In genomic region chr16:20668013-20668412, GRCm38 (mm10) we compare ENCODE assay signal across 8 mouse cellular contexts. TPM values are rescaled to one million over a fixed set of nuclear protein-coding genes. Genes with fewer than 3 reads are reported as not detected.
DNase-seq lines count a peak whose midpoint lies in the region; ATAC-seq and TF ChIP-seq lines count a peak whose summit lies in the region.
"Not testable (repeated sequence)": the region's sequence is repeated elsewhere in the genome, so short reads cannot be mapped to it uniquely, and the experiment has no call there.

Gene Eif4g1, plus strand, starts transcription at chr16:20668313.

- not testable (repeated sequence) for DNase-seq in G1E (ENCODE audit: low spot score); embryonic facial prominence, embryonic 11.5 days (ENCODE audit: low spot score); gastrocnemius, adult 8-10 months (ENCODE audit: low spot score in 2 of 2); heart, postnatal 14 days; limb, embryonic 11.5 days (ENCODE audit: low spot score)

- H3K4me2 ChIP-seq in embryonic facial prominence, embryonic 11.5 days (ENCODE audit: low read depth, low read length); kidney, embryonic 15.5 days; limb, embryonic 11.5 days (ENCODE audit: low read depth, severe bottlenecking): not testable (repeated sequence)

- H3K27me3 ChIP-seq in G1E (ENCODE audit: insufficient read depth, low read length); embryonic facial prominence, embryonic 11.5 days (ENCODE audit: control insufficient read depth, insufficient read depth, low read length); kidney, embryonic 15.5 days; limb, embryonic 11.5 days (ENCODE audit: control insufficient read depth, insufficient read depth, low read length); megakaryocyte, embryonic 14.5 days (replicated peaks); small intestine, adult 2 months (ENCODE audit: control insufficient read depth, insufficient read depth, low read length): not testable (repeated sequence)

- peaks cover 10% of the 10 kb centered on the region for H3K4me1 ChIP-seq in G1E (ENCODE audit: insufficient read depth, low read depth, low read length)
- not testable (repeated sequence) for H3K4me1 ChIP-seq in embryonic facial prominence, embryonic 11.5 days (ENCODE audit: control insufficient read depth, insufficient read depth, low read length); kidney, embryonic 15.5 days; limb, embryonic 11.5 days (ENCODE audit: control insufficient read depth, insufficient read depth, low read length); megakaryocyte, embryonic 14.5 days; small intestine, adult 2 months (ENCODE audit: control insufficient read depth, insufficient read depth, insufficient read length, low read length)

- H3K9me3 ChIP-seq in G1E (replicated peaks); embryonic facial prominence, embryonic 11.5 days (replicated peaks; ENCODE audit: control insufficient read depth, low read length); kidney, embryonic 15.5 days (replicated peaks); limb, embryonic 11.5 days (ENCODE audit: control insufficient read depth, low read length); megakaryocyte, embryonic 14.5 days: not testable (repeated sequence)

- not testable (repeated sequence) for H3K4me3 ChIP-seq in G1E (ENCODE audit: low read depth, low read length); embryonic facial prominence, embryonic 11.5 days (ENCODE audit: low read depth, low read length); kidney, embryonic 15.5 days (replicated peaks); limb, embryonic 11.5 days (ENCODE audit: low read depth, low read length); megakaryocyte, embryonic 14.5 days (replicated peaks); small intestine, adult 2 months (ENCODE audit: low read depth, low read length)

- not testable (repeated sequence) for TF ChIP-seq POLR2A in small intestine, adult 2 months (IDR thresholded peaks at IDR 0.05; ENCODE audit: low read depth, low read length)

- not testable (repeated sequence) for H3K27ac ChIP-seq in embryonic facial prominence, embryonic 11.5 days (replicated peaks; ENCODE audit: low read depth, low read length); kidney, embryonic 15.5 days; limb, embryonic 11.5 days (replicated peaks; ENCODE audit: low read depth, low read length); small intestine, adult 2 months (ENCODE audit: insufficient read depth, low read depth, low read length)

- not testable (repeated sequence) for H3K9ac ChIP-seq in embryonic facial prominence, embryonic 11.5 days (replicated peaks; ENCODE audit: low read length); kidney, embryonic 15.5 days; limb, embryonic 11.5 days (ENCODE audit: low read length)

- peaks cover 26% of the 10 kb centered on the region for H3K36me3 ChIP-seq in G1E (replicated peaks)
- H3K36me3 ChIP-seq in embryonic facial prominence, embryonic 11.5 days (replicated peaks; ENCODE audit: control insufficient read depth, insufficient read depth, low read depth, low read length); limb, embryonic 11.5 days (ENCODE audit: control insufficient read depth, insufficient read depth, low read length); small intestine, adult 2 months (ENCODE audit: control insufficient read depth, insufficient read depth, low read length): not testable (repeated sequence)
- peaks cover 24% of the 10 kb centered on the region for H3K36me3 ChIP-seq in kidney, embryonic 15.5 days
- peaks cover 17% of the 10 kb centered on the region for H3K36me3 ChIP-seq in megakaryocyte, embryonic 14.5 days (replicated peaks; ENCODE audit: low read length)

- not testable (repeated sequence) for ATAC-seq in G1E (ENCODE audit: extremely low read depth, insufficient number of reproducible peaks, low FRiP score, poor library complexity, severe bottlenecking); embryonic facial prominence, embryonic 11.5 days (replicated peaks; ENCODE audit: insufficient number of reproducible peaks, low FRiP score, low TSS enrichment, low read depth); kidney, embryonic 15.5 days (replicated peaks; ENCODE audit: low FRiP score); limb, embryonic 11.5 days (ENCODE audit: insufficient number of reproducible peaks, low FRiP score, low TSS enrichment, low read depth)

- TF ChIP-seq CTCF in G1E (IDR thresholded peaks at IDR 0.05; ENCODE audit: low read depth, low read length); small intestine, adult 2 months (IDR thresholded peaks at IDR 0.05; ENCODE audit: extremely low read depth, insufficient read length, insufficient replicate concordance, low read depth, low read length): not testable (repeated sequence)

- WGBS in embryonic facial prominence, embryonic 11.5 days: 100% methylated on average over 5 of the region's 6 CpGs
- WGBS in kidney, embryonic 15.5 days: 94% methylated on average over 6 of the region's 6 CpGs
- 96% methylated on average over 5 of the region's 6 CpGs for WGBS in limb, embryonic 11.5 days
- whole genome bisulfite sequencing in small intestine, adult 2 months: 100% methylated on average over 5 of the region's 6 CpGs

- intact Hi-C loops in heart, postnatal 14 days (cut with DNase I): not testable (repeated sequence)

RNA-seq across cellular contexts. Expression of gene Eif4g1, which starts in this region (rescaled TPM):
- total RNA-seq in G1E (2014; fragmentation: Nextera tagmentation) (325 and 411 TPM in 2 replicates), G1E (2017) (257 and 270 TPM in 2 replicates)
- polyA plus RNA-seq in G1E (2012): 957 and 1,213 TPM in 2 replicates
- 156 TPM in 2 replicates for polyA plus RNA-seq in embryonic facial prominence, embryonic 11.5 days (2014; fragmentation: Nextera tagmentation; extraction: Ambion mirVana)
- 100 to 1,000 TPM; 448 to 476 (median 451) TPM for total RNA-seq in gastrocnemius, adult 8-10 months (2022)
- total RNA-seq in heart, postnatal 14 days (2021): 100 to 1,000 TPM; 329 to 343 TPM
- polyA plus RNA-seq in kidney, embryonic 15.5 days (2015; fragmentation: Nextera tagmentation; extraction: Ambion mirVana): 187 and 208 TPM in 2 replicates
- 170 and 190 TPM in 2 replicates for polyA plus RNA-seq in limb, embryonic 11.5 days (2014; fragmentation: Nextera tagmentation; extraction: Ambion mirVana)
- polyA plus RNA-seq in megakaryocyte, embryonic 14.5 days (2012; ENCODE audit: insufficient read depth, low replicate concordance): 247 and 739 TPM in 2 replicates
- 213 and 340 TPM in 2 replicates for polyA plus RNA-seq in small intestine, adult 2 months (2012; rRNA removed)
